Mouse (Mus musculus) liver, adult (tissue): ENCODE measurements around the gene Fryl.

Experiments
- GATA4 ChIP-seq: IDR thresholded peaks from 2 replicates; pipeline ENCODE4 v1.6.1; 2014; ENCODE audit warnings: mild to moderate bottlenecking, low read length; ENCODE audit not compliant: insufficient replicate concordance

Fryl gene

DNA sequence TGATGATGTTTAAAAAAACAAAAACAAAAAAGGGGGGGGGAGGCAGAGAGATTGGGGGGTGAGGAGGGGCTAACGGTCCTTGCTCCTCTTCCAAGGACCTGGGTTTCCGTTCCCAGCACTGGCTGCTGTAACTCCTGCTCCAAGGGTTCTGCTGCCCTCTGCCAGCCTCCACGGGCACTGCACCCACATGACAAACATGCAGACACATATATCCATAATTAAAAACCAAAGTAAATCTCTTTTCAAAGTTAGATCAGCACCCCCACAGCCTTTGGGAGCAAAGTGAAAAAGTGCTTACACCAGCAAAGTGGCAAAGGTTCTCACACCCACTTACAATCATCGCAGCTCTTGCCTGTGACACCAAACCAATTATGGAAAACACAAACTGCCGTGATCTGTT, 57.7 kb downstream of the Fryl start:
- TF ChIP-seq GATA4, result no peak

DNA sequence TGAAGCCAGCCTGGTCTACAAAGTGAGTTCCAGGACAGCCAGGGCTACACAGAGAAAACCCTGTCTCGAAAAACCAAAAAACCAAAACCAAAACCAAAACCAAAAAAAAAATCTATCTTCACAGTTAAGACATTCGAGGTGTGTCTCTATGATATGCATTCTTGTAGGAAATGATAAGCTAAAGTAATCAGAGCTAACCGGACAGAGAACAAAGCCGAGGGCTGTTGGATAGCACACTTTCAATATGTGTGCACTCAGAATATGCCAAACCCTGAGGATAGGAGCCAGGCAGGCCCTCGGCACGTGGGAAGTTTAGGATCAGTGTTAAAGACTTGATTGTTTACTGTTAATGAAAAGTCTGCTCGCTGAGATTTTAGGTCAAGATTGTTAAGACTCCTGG, 58.6 kb downstream of the Fryl start:
- TF ChIP-seq GATA4, result peak; percentile 48; the same call in 1 of the 2 replicates

DNA sequence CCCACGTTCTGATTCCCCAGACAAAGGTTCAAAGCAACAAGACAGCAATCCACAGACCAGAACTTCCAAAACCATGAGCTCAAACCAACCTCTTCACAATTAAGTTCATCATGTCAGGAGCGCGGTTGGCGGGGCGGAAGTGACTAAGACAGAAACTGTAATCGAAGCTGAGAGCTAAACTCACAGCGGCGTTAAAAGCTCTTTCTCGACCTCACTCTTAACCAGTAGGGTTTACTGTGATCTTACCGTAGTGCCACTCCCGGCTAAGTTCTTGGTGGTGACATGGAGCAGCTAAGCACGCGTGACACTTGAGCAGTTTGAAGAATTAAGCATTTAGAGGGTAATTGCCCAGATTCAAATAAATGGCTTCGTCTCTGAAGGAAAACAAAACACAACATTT, 61.7 kb downstream of the Fryl start:
- TF ChIP-seq GATA4, result no peak

DNA sequence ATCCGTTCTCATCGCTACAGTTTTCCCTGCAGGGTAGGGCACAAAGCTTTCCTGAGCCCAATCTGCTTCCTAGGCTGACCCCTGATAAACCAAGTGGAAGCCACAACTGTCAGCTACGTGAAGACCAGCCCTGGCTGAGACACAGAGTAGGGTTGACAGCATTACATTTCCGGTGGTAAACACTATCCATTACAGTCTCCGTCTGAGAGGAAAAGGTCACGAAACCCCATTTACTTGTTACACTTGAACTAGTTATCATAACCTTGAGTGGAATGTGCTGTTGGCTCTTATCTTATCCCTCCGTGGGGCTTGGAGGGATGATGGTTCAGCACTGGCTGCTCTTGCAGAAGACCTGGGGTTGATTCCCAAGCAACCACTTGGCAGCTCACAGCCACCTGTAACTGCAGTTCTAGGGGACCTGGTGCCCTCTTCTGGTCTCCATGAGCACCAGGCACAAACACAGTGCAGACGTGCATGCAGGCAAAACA, 62.3 kb downstream of the Fryl start:
- TF ChIP-seq GATA4, result no peak

GRCm38 (mm10) chr5:73193627-73194026, 62.8 kb downstream of the Fryl start:
- no peak for TF ChIP-seq GATA4

- no peak for TF ChIP-seq GATA4
These were observed 63.4 kb downstream of the Fryl start for GRCm38 (mm10) chr5:73192870-73193576.

DNA sequence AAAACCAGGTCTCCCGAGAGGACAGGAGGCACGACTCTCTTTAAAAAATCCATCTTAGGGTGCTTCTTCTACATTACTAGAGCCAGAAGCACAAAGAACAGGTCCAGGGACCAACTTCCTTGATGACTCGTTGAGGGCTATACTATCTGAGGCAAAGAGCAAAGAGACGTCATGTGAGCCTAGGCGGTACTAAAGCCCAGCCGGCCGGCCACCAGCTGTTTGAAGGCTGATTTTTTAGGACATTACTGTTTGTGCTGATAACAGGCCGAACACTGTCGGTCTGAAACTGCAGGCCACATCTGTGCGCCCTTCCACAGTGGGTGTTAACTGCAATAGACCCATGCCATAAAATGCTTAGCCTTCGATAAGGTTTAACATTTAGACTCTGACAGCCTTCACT, 64.7 kb downstream of the Fryl start:
- TF ChIP-seq GATA4, result no peak

- TF ChIP-seq GATA4, result no peak
These were observed 66.3 kb downstream of the Fryl start for GRCm38 (mm10) chr5:73190164-73190563.

GRCm38 (mm10) chr5:73189443-73190160, 66.8 kb downstream of the Fryl start:
- no peak for TF ChIP-seq GATA4

GRCm38 (mm10) chr5:73188576-73188975, 67.8 kb downstream of the Fryl start:
- no peak for TF ChIP-seq GATA4

DNA sequence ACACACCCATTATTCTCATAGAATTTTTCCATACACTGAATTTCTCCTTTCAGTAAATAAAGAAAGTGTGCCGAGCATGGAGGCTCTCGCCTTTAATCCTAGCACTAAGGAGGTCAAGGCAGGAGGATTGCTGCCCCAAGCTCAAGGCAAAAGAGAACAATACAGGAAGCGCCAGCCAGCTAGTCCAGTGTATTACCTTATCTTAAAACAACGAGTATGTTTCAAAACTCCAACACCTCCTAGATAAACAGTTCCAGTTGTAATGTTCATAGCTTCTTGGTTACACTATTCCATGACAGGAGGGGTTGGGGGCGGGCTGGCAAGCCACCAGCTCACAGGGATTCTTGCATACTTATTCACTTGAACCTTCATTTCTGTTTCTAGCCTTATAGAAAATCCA, 68.3 kb downstream of the Fryl start:
- no peak for TF ChIP-seq GATA4

GRCm38 (mm10) chr5:73186912-73187311, 69.5 kb downstream of the Fryl start:
- TF ChIP-seq GATA4, result no peak

- TF ChIP-seq GATA4, result no peak
These were observed 71.0 kb downstream of the Fryl start for GRCm38 (mm10) chr5:73185424-73185823.

DNA sequence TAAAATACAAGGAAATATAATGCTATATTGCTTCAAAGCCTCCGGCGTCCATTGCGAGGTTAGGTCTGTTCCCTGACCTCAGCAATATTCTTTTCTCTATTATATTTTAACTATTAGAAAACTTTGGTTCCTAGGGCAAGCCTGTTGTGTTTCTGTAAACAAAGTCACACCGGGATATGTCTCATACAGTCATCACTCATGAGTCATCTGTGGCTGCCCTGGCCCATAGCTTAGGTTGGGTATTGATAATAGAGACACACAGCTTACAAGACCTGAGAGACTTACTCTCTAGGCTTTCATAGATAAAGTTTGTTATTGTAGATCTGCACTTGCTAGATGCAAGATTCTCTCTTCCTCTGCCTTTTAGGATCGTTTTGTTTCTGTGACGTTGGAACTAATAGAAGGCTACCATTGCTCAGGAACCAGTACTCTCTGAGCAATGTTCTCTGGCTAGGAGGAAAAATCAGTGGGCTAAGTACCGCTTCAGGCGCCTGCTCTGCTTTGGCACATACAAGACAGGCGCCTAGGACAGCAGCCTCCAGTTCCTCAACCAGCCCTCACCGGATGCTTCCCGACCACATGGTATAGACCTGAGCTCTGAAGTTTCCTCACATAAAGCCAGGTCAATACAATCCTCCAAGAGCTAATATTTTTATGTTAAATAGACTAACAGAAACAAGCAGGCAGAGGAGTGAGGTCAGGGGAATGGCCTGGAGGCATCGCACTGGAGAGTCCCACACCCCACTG, 73.5 kb downstream of the Fryl start:
- no peak for TF ChIP-seq GATA4

DNA sequence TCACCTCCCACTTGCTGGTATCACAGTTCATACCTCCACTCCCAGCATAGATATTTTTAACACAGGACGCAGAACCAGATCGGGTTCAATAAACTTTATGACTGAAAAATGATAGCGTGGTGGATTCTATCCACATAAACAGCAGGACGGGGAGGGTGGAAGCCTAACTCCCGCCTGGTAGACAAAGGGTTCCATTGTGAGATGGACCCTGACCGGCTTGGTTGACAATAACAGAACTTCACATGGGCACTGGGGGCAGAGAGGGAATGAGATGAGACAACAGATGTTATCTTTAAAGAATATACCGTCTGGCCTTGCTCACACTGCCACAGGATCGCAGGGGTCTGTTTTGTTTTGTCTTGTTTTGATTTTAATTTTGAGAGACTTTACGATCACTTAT, 74.2 kb downstream of the Fryl start:
- TF ChIP-seq GATA4, result no peak

- TF ChIP-seq GATA4, result no peak
These were observed 80.1 kb downstream of the Fryl start for GRCm38 (mm10) chr5:73176294-73176693.

- TF ChIP-seq GATA4, result no peak
These were observed 80.9 kb downstream of the Fryl start for GRCm38 (mm10) chr5:73175377-73176147.
